Mouse (Mus musculus) myocyte (in vitro differentiated cells): ENCODE measurements around the gene Pde4a. TPM values are rescaled to one million over a fixed set of nuclear protein-coding genes. Genes with fewer than 3 reads are reported as not detected.
"Not testable (repeated sequence)": the region's sequence is repeated elsewhere in the genome, so short reads cannot be mapped to it uniquely, and the experiment has no call there.

Experiments used
- H3K27me3 ChIP-seq: one replicate; pipeline ENCODE4 v1.6.1; 2011; ENCODE audit not compliant: control insufficient read depth, insufficient read depth, insufficient read length
- H3K36me3 ChIP-seq: one replicate; pipeline ENCODE4 v1.6.1; 2011; ENCODE audit not compliant: control insufficient read depth, insufficient read depth
- H3K4me2 ChIP-seq: one replicate; pipeline ENCODE4 v1.6.1; 2011; ENCODE audit warnings: low read depth, control low read depth
- H3K4me3 ChIP-seq: one replicate; pipeline ENCODE4 v1.5.1; 2011; ENCODE audit warnings: mild to moderate bottlenecking, control low read depth, moderate library complexity
- H3K79me2 ChIP-seq: one replicate; pipeline ENCODE4 v1.6.1; 2011; ENCODE audit not compliant: control insufficient read depth, insufficient read depth
- H3ac ChIP-seq: one replicate; pipeline ENCODE4 v1.6.1; 2011; ENCODE audit not compliant: control insufficient read depth, insufficient read length
- CEBPB ChIP-seq: IDR thresholded peaks from 2 replicates; pipeline ENCODE4 v1.6.1; 2011; ENCODE audit warnings: mild to moderate bottlenecking, moderate library complexity; ENCODE audit not compliant: poor library complexity, insufficient read depth, severe bottlenecking
- E2F4 ChIP-seq: IDR thresholded peaks from one replicate; pipeline ENCODE4 v1.6.1; 2011; ENCODE audit warnings: mild to moderate bottlenecking, control low read depth, moderate library complexity; ENCODE audit not compliant: insufficient read depth
- MAX ChIP-seq: IDR thresholded peaks from one replicate; pipeline ENCODE4 v1.6.1; 2011; ENCODE audit warnings: low read depth, mild to moderate bottlenecking, control low read depth
- MYOD1 ChIP-seq, 3 experiments: IDR thresholded peaks; one replicate each; pipeline ENCODE4 v1.6.1; 2011; ENCODE audit warnings: control low read depth in 2 of 3, low read depth in 2 of 3, mild to moderate bottlenecking in 2 of 3, moderate library complexity in 1 of 3; ENCODE audit not compliant: insufficient read length in 2 of 3, control insufficient read depth in 1 of 3
- MYOG ChIP-seq, 3 experiments: IDR thresholded peaks; one replicate each; pipeline ENCODE4 v1.6.1; 2011; ENCODE audit warnings: control low read depth in 2 of 3, low read depth in 2 of 3, mild to moderate bottlenecking in 2 of 3; ENCODE audit not compliant: insufficient read length in 2 of 3, control insufficient read depth in 1 of 3, insufficient read depth in 1 of 3
- POLR2A ChIP-seq: IDR thresholded peaks from one replicate; pipeline ENCODE4 v1.6.1; 2011; ENCODE audit warnings: low read depth, mild to moderate bottlenecking, control low read depth, moderate library complexity; ENCODE audit not compliant: insufficient read length
- POLR2AphosphoS2 ChIP-seq: IDR thresholded peaks from one replicate; pipeline ENCODE4 v1.6.1; 2011; ENCODE audit warnings: low read depth, control low read depth; ENCODE audit not compliant: insufficient read length
- REST ChIP-seq: IDR thresholded peaks from one replicate; pipeline ENCODE4 v1.6.1; 2011; ENCODE audit warnings: mild to moderate bottlenecking, control low read depth, moderate library complexity; ENCODE audit not compliant: insufficient read depth, insufficient read length
- SRF ChIP-seq: IDR thresholded peaks from one replicate; pipeline ENCODE4 v1.6.1; 2011; ENCODE audit warnings: low read depth; ENCODE audit not compliant: control insufficient read depth, insufficient read length
- TCF12 ChIP-seq: IDR thresholded peaks from one replicate; pipeline ENCODE4 v1.6.1; 2011; ENCODE audit warnings: mild to moderate bottlenecking, control low read depth; ENCODE audit not compliant: poor library complexity, insufficient read depth, severe bottlenecking
- TCF3 ChIP-seq: IDR thresholded peaks from one replicate; pipeline ENCODE4 v1.6.1; 2011; ENCODE audit warnings: low read depth, control low read depth; ENCODE audit not compliant: insufficient read length
- USF1 ChIP-seq: IDR thresholded peaks from one replicate; pipeline ENCODE4 v1.6.1; 2011; ENCODE audit warnings: low read depth, mild to moderate bottlenecking, control low read depth, moderate library complexity
- polyA plus RNA-seq: library from polyadenylated mRNA; unstranded; fragments of >200 nt; fragmentation: generic; extraction: Trizol; gene quantifications from one replicate; pipeline ENCODE4 v1.2.1, GENCODE M21; 2012; ENCODE audit warnings: missing spikeins

Pde4a gene
- polyA plus RNA-seq, 1 experiment: 3.6 TPM

GRCm38 (mm10) chr9:21249629-21250508, 84.4 kb downstream of the Pde4a start:
- H3ac ChIP-seq: no peak overlapping the region
- peak overlapping the region; percentile 27 for H3K4me2 ChIP-seq
- TF ChIP-seq TCF3: no peak
- peak in 1 of 3 experiments; percentile 24 for TF ChIP-seq MYOG (IDR thresholded peaks at IDR 0.05; ENCODE audit: control insufficient read depth in 1 of 3, insufficient read depth in 1 of 3, insufficient read length in 2 of 3, low read depth in 2 of 3)
- H3K79me2 ChIP-seq: no peaks in the 10 kb centered on the region
- H3K4me3 ChIP-seq: no peak overlapping the region
- H3K36me3 ChIP-seq: no peaks in the 10 kb centered on the region
- H3K27me3 ChIP-seq: peaks cover 10% of the 10 kb centered on the region

- Histone ChIP-seq H3K4me2 (peak overlapping the region; percentile 27), H3ac (no peak overlapping the region), H3K27me3 (peaks cover 4% of the 10 kb centered on the region), H3K79me2 (no peaks in the 10 kb centered on the region), H3K4me3 (no peak overlapping the region), H3K36me3 (no peaks in the 10 kb centered on the region)
- no peak for TF ChIP-seq POLR2A
- no peak for TF ChIP-seq MYOD1 (IDR thresholded peaks at IDR 0.05; ENCODE audit: control insufficient read depth in 1 of 3, insufficient read length in 2 of 3, low read depth in 2 of 3)
- no peak for TF ChIP-seq TCF3
- TF ChIP-seq MAX: no peak
- TF ChIP-seq TCF12: no peak
- TF ChIP-seq REST: no peak
- TF ChIP-seq USF1: no peak
- no peak for TF ChIP-seq POLR2AphosphoS2
- no peak for TF ChIP-seq MYOG (IDR thresholded peaks at IDR 0.05; ENCODE audit: control insufficient read depth in 1 of 3, insufficient read depth in 1 of 3, insufficient read length in 2 of 3, low read depth in 2 of 3)
- no peak for TF ChIP-seq E2F4
- no peak for TF ChIP-seq SRF
- no peak for TF ChIP-seq CEBPB
These were observed 85.0 kb downstream of the Pde4a start for GRCm38 (mm10) chr9:21250509-21250908.

- Histone ChIP-seq H3K79me2 (no peaks in the 10 kb centered on the region), H3K4me3 (no peak overlapping the region), H3ac (no peak overlapping the region), H3K4me2 (no peak overlapping the region), H3K36me3 (no peaks in the 10 kb centered on the region), H3K27me3 (peaks cover 3% of the 10 kb centered on the region)
- TF ChIP-seq USF1 (no peak), TCF12 (no peak), SRF (no peak), MYOG (IDR thresholded peaks at IDR 0.05; ENCODE audit: control insufficient read depth in 1 of 3, insufficient read depth in 1 of 3, insufficient read length in 2 of 3, low read depth in 2 of 3) (peak in 1 of 3 experiments; percentile 10), MYOD1 (IDR thresholded peaks at IDR 0.05; ENCODE audit: control insufficient read depth in 1 of 3, insufficient read length in 2 of 3, low read depth in 2 of 3) (no peak), TCF3 (no peak), REST (no peak), E2F4 (no peak)
These were observed 85.7 kb downstream of the Pde4a start for GRCm38 (mm10) chr9:21251116-21251735.

- no peak overlapping the region for H3K4me2 ChIP-seq
- no peaks in the 10 kb centered on the region for H3K36me3 ChIP-seq
- no peak overlapping the region for H3K4me3 ChIP-seq
- TF ChIP-seq REST (no peak), E2F4 (no peak), POLR2AphosphoS2 (no peak), TCF12 (no peak), TCF3 (no peak), USF1 (no peak), MAX (no peak), MYOG (IDR thresholded peaks at IDR 0.05; ENCODE audit: control insufficient read depth in 1 of 3, insufficient read depth in 1 of 3, insufficient read length in 2 of 3, low read depth in 2 of 3) (no peak), MYOD1 (IDR thresholded peaks at IDR 0.05; ENCODE audit: control insufficient read depth in 1 of 3, insufficient read length in 2 of 3, low read depth in 2 of 3) (no peak), SRF (no peak), POLR2A (no peak), CEBPB (no peak)
- no peaks in the 10 kb centered on the region for H3K27me3 ChIP-seq
- H3K79me2 ChIP-seq: no peaks in the 10 kb centered on the region
- no peak overlapping the region for H3ac ChIP-seq
These were observed 89.2 kb downstream of the Pde4a start for GRCm38 (mm10) chr9:21254690-21255089.

GRCm38 (mm10) chr9:21256349-21256748, 90.8 kb downstream of the Pde4a start:
- not testable (repeated sequence) for H3K36me3 ChIP-seq, H3ac ChIP-seq, H3K4me3 ChIP-seq, H3K27me3 ChIP-seq, H3K79me2 ChIP-seq, H3K4me2 ChIP-seq
